Mouse (Mus musculus) forebrain, embryonic 11.5 days (tissue): ENCODE results near the gene Camkk2. TPM values are rescaled to one million over a fixed set of nuclear protein-coding genes. Genes with fewer than 3 reads are reported as not detected.

ENCODE experiments used
- ATAC-seq: fragments of 200-750 bp; cut with Nextera tagmentation; replicated peaks from 2 replicates; pipeline ENCODE4 v1.8.0; 2017; ENCODE audit warnings: moderate TSS enrichment; ENCODE audit not compliant: low FRiP score
- DNase-seq: peaks from one replicate; pipeline ENCODE4 v3.0.0-alpha.2; 2017; ENCODE audit warnings: low spot score
- H3K27ac ChIP-seq: fragments of 300-500 bp; sonication (generic); 2 replicates; pipeline ENCODE4 v1.5.1; 2014; ENCODE audit warnings: low read depth, low read length
- H3K27me3 ChIP-seq: fragments of 300-500 bp; sonication (generic); 2 replicates; pipeline ENCODE4 v1.6.1; 2014; ENCODE audit warnings: mild to moderate bottlenecking, low read length, mixed read lengths; ENCODE audit not compliant: control insufficient read depth, insufficient read depth
- H3K36me3 ChIP-seq: fragments of 300-500 bp; sonication (generic); 2 replicates; pipeline ENCODE4 v1.6.1; 2014; ENCODE audit warnings: mild to moderate bottlenecking, low read length, moderate library complexity, mixed read lengths; ENCODE audit not compliant: control insufficient read depth, insufficient read depth
- H3K4me1 ChIP-seq: fragments of 300-500 bp; sonication (generic); replicated peaks from 2 replicates; pipeline ENCODE4 v1.6.1; 2014; ENCODE audit warnings: low read length, mixed read lengths; ENCODE audit not compliant: control insufficient read depth, insufficient read depth
- H3K4me2 ChIP-seq: fragments of 300-500 bp; sonication (generic); 2 replicates; pipeline ENCODE4 v1.6.1; 2014; ENCODE audit warnings: low read depth, mild to moderate bottlenecking, low read length, moderate library complexity, mixed read lengths; ENCODE audit not compliant: severe bottlenecking
- H3K4me3 ChIP-seq: fragments of 300-500 bp; sonication (generic); 2 replicates; pipeline ENCODE4 v1.5.1; 2014; ENCODE audit warnings: low read depth, low read length
- H3K9ac ChIP-seq: fragments of 300-500 bp; sonication (generic); 2 replicates; pipeline ENCODE4 v1.6.1; 2014; ENCODE audit warnings: low read length
- H3K9me3 ChIP-seq: fragments of 300-500 bp; sonication (generic); 2 replicates; pipeline ENCODE4 v1.6.1; 2016; ENCODE audit warnings: low read length, mixed read lengths; ENCODE audit not compliant: control insufficient read depth
- WGBS: fragments of 180-500 bp; shearing (Covaris S2); extraction: QIAGEN DNeasy Blood & Tissue Kit; methylation state at CpG from one replicate; pipeline ENCODE4 v1.1.7; 2014; 5-methylcytosine and 5-hydroxymethylcytosine counted together
- polyA plus RNA-seq: library from polyadenylated mRNA; unstranded; fragments of >200 nt; fragmentation: Nextera tagmentation; extraction: Ambion mirVana; gene quantifications from 2 replicates; pipeline ENCODE4 v1.2.1, GENCODE M21; 2014

Gene Camkk2
- polyA plus RNA-seq, 1 experiment from 2014 or later = 24.4 TPM

DNA sequence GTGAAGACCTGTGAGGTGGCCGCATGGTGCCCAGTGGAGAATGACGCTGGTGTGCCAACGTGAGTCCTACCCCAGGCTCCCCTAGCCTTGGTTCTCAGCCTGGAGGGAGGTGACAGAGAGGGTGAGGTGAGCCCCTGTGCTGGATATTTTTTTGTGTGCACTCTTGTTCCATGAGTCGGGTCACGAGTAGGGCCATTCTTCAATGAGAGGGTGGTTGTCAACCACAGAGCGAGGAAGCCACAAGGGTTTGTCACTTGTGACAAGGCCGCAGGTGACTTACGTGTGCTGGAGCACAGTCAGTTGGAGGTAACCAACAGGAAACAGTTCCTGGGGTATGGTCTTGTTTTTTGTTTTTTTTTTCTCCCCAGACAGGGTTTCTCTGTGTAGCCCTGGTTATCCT, 60.0 kb downstream of the Camkk2 start:
- Histone ChIP-seq H3K36me3 (no peaks in the 10 kb centered on the region), H3K27me3 (no peaks in the 10 kb centered on the region), H3K4me3 (no peak overlapping the region), H3K9me3 (no peaks in the 10 kb centered on the region), H3K4me1 (no peaks in the 10 kb centered on the region), H3K4me2 (no peak overlapping the region), H3K9ac (no peak overlapping the region), H3K27ac (no peak overlapping the region)
- no peak for DNase-seq
- ATAC-seq = no peak
- WGBS = 94% methylated on average over 8 of the region's 8 CpGs

DNA sequence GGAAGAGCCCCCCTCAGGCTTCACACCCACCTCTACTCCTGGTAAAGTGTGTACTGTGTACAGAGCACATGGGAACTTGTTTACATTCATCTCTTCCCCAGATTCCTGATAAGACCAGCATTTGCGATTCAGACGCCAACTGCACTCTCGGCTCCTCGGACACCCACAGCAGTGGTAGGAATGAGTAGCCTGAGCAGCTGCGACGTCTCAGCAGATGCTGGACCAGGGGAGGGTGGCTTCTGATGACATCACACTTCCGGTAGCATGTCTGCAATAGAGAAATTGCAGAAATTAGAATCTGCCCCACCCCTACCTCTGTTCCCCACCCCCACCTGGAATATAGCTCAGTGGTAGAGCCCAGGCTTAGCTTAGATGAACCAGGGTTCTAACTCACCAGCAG, 60.8 kb downstream of the Camkk2 start:
- 86% methylated on average over 7 of the region's 7 CpGs for WGBS
- ATAC-seq (no peak), DNase-seq (no peak)
- no peaks in the 10 kb centered on the region for H3K36me3 ChIP-seq
- no peaks in the 10 kb centered on the region for H3K27me3 ChIP-seq
- H3K4me1 ChIP-seq = no peaks in the 10 kb centered on the region
- H3K9me3 ChIP-seq = no peaks in the 10 kb centered on the region
- no peak overlapping the region for H3K27ac ChIP-seq
- H3K4me2 ChIP-seq = no peak overlapping the region
- no peak overlapping the region for H3K9ac ChIP-seq
- H3K4me3 ChIP-seq = no peak overlapping the region

DNA sequence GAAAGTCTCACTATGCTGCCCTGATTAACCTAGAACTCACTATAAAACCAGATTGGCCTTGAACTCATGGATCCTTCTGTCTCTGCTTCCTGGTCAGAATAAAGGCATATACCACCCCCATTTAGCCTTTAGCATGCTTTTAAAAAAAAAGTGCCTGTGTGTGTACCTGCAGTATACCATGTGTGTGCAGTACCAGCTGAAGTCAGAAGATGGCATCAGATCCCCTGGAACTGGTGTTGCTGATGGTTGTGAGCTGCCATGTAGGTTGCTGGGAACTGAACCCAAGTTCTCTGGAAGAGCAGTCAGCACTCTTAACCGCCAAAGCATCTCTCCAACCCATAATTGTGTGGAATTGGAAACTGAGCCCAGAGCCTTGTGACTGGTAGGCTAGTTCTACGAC, 62.4 kb downstream of the Camkk2 start:
- Histone ChIP-seq H3K9ac (no peak overlapping the region), H3K27me3 (no peaks in the 10 kb centered on the region), H3K9me3 (no peaks in the 10 kb centered on the region), H3K4me3 (no peak overlapping the region), H3K4me1 (no peaks in the 10 kb centered on the region), H3K27ac (no peak overlapping the region), H3K4me2 (no peak overlapping the region), H3K36me3 (no peaks in the 10 kb centered on the region)
- no peak for ATAC-seq
- no peak for DNase-seq
- WGBS = 91% methylated on average over 2 of the region's 2 CpGs

DNA sequence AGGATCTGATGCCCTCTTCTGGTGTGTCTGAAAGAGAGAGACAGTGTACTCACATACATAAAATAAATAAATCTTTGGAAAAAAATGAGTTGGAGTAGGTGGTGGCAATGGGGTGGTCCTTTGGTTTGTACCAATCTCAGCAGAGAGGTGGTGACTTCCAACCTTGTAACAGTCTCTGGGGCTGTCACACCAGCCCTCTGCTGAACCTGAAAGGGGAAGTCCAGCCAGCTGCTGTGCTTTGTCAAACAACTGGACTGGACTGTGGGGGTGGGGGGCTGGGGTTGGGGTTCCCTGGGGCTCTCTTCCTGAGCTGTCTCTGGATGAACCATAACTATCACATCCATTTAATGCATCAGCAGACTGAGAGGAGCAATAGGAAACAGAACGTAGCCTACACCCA, 63.5 kb downstream of the Camkk2 start:
- no peaks in the 10 kb centered on the region for H3K36me3 ChIP-seq
- H3K9me3 ChIP-seq = no peaks in the 10 kb centered on the region
- ATAC-seq (no peak), DNase-seq (no peak)
- 91% methylated on average over 1 of the region's 1 CpGs for WGBS
- no peaks in the 10 kb centered on the region for H3K4me1 ChIP-seq
- H3K4me3 ChIP-seq = no peak overlapping the region
- H3K27ac ChIP-seq = no peak overlapping the region
- H3K4me2 ChIP-seq = no peak overlapping the region
- H3K9ac ChIP-seq = no peak overlapping the region
- H3K27me3 ChIP-seq = no peaks in the 10 kb centered on the region

DNA sequence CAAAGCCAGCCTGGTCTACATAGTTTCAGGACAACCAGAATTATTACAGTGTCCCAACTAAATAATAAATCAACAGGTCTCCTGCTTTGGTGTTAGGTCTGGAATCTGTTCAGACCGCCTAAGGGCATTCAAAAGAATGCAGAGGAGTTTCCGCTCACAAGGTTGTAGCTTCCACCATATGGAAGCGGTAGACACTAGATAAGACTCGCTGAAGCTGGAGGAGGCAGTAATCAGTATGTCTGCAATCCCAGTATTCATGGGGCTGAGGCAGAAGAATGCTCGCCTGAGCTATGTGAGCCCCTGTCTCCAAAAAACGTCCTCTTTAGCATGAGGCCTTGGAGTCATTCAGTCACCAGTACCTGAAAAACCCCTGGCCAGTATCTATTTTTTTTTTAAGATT, 70.4 kb downstream of the Camkk2 start:
- ATAC-seq (no peak), DNase-seq (no peak)
- WGBS = 83% methylated on average over 6 of the region's 6 CpGs
- Histone ChIP-seq H3K4me1 (0 out of 2 replicates have a peak, but pooled peaks cover 3% of the 10 kb centered on the region), H3K4me2 (no peak overlapping the region), H3K9me3 (no peaks in the 10 kb centered on the region), H3K27ac (no peak overlapping the region), H3K9ac (no peak overlapping the region), H3K27me3 (no peaks in the 10 kb centered on the region), H3K36me3 (no peaks in the 10 kb centered on the region), H3K4me3 (no peak overlapping the region)

DNA sequence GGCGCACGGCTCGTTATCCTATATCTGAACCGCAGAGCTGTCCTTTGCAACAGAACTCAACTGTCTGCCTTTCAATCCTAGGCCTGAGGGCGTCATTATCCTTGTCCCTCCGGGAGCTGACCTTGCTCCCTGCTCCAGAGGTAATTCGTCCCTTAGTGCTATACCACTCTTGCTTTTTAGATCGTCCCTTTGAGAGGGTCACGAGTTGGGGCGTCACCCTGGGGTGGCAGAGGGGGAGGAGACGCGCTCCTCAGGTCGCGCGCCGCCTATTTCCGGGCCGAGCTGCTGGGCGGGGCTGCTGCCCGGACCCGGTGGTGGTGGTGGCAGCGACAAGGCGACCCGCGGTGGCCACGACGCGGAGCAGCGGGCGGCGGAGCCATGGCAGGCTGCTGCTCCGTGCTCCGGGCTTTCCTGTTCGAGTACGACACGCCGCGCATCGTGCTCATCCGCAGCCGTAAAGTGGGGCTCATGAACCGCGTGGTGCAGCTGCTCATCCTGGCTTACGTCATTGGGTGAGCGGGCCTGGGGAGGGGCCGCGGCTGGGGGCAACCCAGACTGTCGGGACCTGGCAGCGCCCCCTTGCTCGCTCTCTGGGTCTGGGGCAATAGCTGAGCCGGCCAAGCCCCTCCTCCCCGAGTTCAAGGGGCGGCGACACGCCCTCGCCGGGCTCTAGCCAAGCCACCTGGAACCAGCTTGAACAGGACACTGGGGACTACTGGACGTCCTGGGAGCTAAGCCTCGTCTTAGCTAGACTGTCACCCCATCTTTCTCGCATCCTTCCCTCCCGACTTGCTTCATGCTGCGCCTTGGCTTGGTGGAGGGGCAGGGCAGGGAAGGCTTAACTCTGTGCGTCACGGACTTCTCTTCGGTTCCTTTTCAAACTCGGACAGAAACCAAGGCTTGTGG, 71.7 kb downstream of the Camkk2 start, which contains the start of gene P2rx4:
P2rx4 (plus strand) TSS at position 269 of the 906 bp plus-strand sequence.
- Histone ChIP-seq H3K27me3 (no peaks in the 10 kb centered on the region), H3K4me1 (0 out of 2 replicates have a peak, but pooled peaks cover 3% of the 10 kb centered on the region), H3K36me3 (no peaks in the 10 kb centered on the region), H3K9ac (peak within 1 kb of the TSS; percentile 74), H3K4me3 (peak within 1 kb of the TSS; percentile 58), H3K27ac (0 out of 2 replicates have a peak within 1 kb of the TSS, but pooled peaks have one; percentile 18), H3K9me3 (no peaks in the 10 kb centered on the region), H3K4me2 (peak within 1 kb of the TSS; percentile 96)
- DNase-seq = peak; percentile 85
- 1% methylated on average over 65 of the region's 66 CpGs for WGBS
- peak; percentile 83 for ATAC-seq

DNA sequence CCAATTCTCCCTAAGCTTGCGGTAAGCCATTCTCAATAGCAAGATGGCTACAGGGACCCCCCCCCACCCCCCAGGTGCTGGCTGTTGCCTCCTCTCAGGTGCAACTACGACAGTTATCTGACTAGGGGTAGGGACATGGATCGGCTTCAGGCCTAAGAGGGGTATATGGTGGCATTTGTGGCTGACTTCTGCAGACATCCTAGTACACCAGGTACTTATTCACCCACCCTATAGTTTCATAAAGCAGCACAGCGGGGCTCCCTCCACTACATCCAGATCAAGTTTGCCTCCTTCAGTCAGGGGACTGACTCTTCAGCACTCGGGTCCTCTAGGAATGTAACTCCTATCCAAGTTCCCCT, 72.3 kb downstream of the Camkk2 start:
- H3K4me3 ChIP-seq = peak overlapping the region; percentile 58
- 0 out of 2 replicates have a peak, but pooled peaks cover 3% of the 10 kb centered on the region for H3K4me1 ChIP-seq
- no peaks in the 10 kb centered on the region for H3K36me3 ChIP-seq
- H3K27me3 ChIP-seq = no peaks in the 10 kb centered on the region
- H3K9ac ChIP-seq = peak overlapping the region; percentile 74
- 41% methylated on average over 5 of the region's 5 CpGs for WGBS
- ATAC-seq (0 out of 2 replicates have a peak, but pooled peaks have one; percentile 15), DNase-seq (no peak)
- no peaks in the 10 kb centered on the region for H3K9me3 ChIP-seq
- no peak overlapping the region for H3K27ac ChIP-seq
- peak overlapping the region; percentile 96 for H3K4me2 ChIP-seq

DNA sequence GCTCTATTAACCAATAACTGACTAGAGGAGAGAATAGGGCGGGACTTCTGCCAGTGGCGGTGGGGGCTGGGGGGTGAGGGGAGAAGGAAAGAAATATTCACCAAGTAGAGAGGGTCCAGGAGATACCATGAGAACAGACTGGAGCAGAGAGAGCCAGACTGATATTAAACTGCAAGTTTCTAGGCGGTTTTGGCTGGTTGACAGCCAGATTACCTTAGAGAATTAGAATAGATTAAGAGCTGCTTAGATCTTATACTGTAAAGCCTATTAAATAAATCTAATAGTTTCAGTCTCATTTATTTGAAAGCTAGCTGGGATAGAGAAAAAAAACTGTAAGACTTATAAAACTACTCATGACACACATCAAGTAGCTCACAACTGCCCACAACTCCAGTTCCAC, 74.0 kb downstream of the Camkk2 start:
- no peaks in the 10 kb centered on the region for H3K9me3 ChIP-seq
- H3K4me3 ChIP-seq = no peak overlapping the region
- no peak overlapping the region for H3K27ac ChIP-seq
- ATAC-seq (no peak), DNase-seq (no peak)
- H3K4me1 ChIP-seq = 0 out of 2 replicates have a peak, but pooled peaks cover 3% of the 10 kb centered on the region
- no peaks in the 10 kb centered on the region for H3K27me3 ChIP-seq
- no peaks in the 10 kb centered on the region for H3K36me3 ChIP-seq
- 92% methylated on average over 3 of the region's 3 CpGs for WGBS
- no peak overlapping the region for H3K4me2 ChIP-seq
- H3K9ac ChIP-seq = no peak overlapping the region

DNA sequence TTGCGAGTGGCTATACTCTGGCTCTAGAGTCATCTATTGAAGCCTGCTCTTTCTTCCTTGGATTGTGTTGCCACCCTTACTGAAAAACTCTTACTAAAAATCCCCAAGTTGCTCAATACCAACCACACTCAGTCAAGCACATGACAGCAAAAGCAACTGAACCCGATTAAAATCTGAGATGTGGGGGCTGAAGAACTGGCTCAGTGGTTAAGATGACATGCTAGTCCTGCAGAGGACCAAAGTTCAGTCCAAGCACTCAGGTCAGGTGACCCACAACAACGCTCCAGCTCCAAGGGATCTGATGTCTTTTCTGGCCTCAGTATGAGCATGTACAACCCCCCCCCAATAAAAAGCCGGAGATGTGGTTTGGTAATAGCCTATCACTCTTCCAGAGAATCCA, 74.6 kb downstream of the Camkk2 start:
- DNase-seq (no peak), ATAC-seq (no peak)
- H3K4me2 ChIP-seq = no peak overlapping the region
- no peak overlapping the region for H3K27ac ChIP-seq
- 88% methylated on average over 4 of the region's 4 CpGs for WGBS
- H3K9ac ChIP-seq = no peak overlapping the region
- 0 out of 2 replicates have a peak, but pooled peaks cover 3% of the 10 kb centered on the region for H3K4me1 ChIP-seq
- no peaks in the 10 kb centered on the region for H3K27me3 ChIP-seq
- no peaks in the 10 kb centered on the region for H3K9me3 ChIP-seq
- H3K36me3 ChIP-seq = no peaks in the 10 kb centered on the region
- no peak overlapping the region for H3K4me3 ChIP-seq
